In genomic region chr7:30717716-30718046, GRCm38 (mm10) we compare ENCODE assay signal across 9 mouse cellular contexts. TPM values are rescaled to one million over a fixed set of nuclear protein-coding genes. Genes with fewer than 3 reads are reported as not detected.
A peak's percentile ranks its signal among the peaks of the same experiment; 100 is the strongest.
DNase-seq lines count a peak whose midpoint lies in the region; ATAC-seq and TF ChIP-seq lines count a peak whose summit lies in the region.
"Had no signal": no experiment of that assay in that cellular context is flagged by ENCODE, and none has a peak within 500 bp of the region (broad histone marks: within the 10 kb centered on the region; RNA-seq: fewer than 3 reads in every experiment).

No protein-coding gene starts in this region.

- peak overlapping the region; percentile 58 for H3K4me3 ChIP-seq in erythroblast, embryonic 14.5 days (replicated peaks)
- peak overlapping the region; percentile 46; the same call in 1 of the 2 replicates for H3K4me3 ChIP-seq in spleen, adult 2 months (ENCODE audit: extremely low read depth, insufficient read depth, insufficient read length)
- peak overlapping the region; percentile 46 for H3K4me3 ChIP-seq in liver, embryonic 12.5 days
- peak overlapping the region; percentile 19 for H3K4me3 ChIP-seq in stomach, postnatal 0 days (ENCODE audit: low read depth, low read length)

- no peak for ATAC-seq in erythroblast, adult 5-6 weeks (replicated peaks; ENCODE audit: low FRiP score, poor library complexity, severe bottlenecking)
- ATAC-seq in liver, embryonic 12.5 days, result no peak
- no peak; the same call in 1 of the 2 replicates for ATAC-seq in stomach, postnatal 0 days (ENCODE audit: low FRiP score, low TSS enrichment)

- no peaks in the 10 kb centered on the region for H3K9me3 ChIP-seq in erythroblast, embryonic 14.5 days (ENCODE audit: control insufficient read depth, low read length)
- no peaks in the 10 kb centered on the region for H3K9me3 ChIP-seq in liver, embryonic 12.5 days (replicated peaks)
- no peaks in the 10 kb centered on the region for H3K9me3 ChIP-seq in stomach, postnatal 0 days (ENCODE audit: control insufficient read depth, low read length)

- H3K4me1 ChIP-seq in erythroblast, embryonic 14.5 days (ENCODE audit: control insufficient read depth), result peaks cover 20% of the 10 kb centered on the region
- H3K4me1 ChIP-seq in spleen, adult 2 months (ENCODE audit: control insufficient read depth, insufficient read depth, insufficient read length), result peaks cover 12% of the 10 kb centered on the region
- peaks cover 15% of the 10 kb centered on the region for H3K4me1 ChIP-seq in liver, embryonic 12.5 days
- H3K4me1 ChIP-seq in stomach, postnatal 0 days (replicated peaks; ENCODE audit: control insufficient read depth, insufficient read depth), result no peaks in the 10 kb centered on the region

- TF ChIP-seq EP300 in stomach, postnatal 0 days (optimal IDR thresholded peaks at IDR 0.05), result no peak

- H3K9ac ChIP-seq in liver, embryonic 12.5 days, result peak overlapping the region; percentile 25; the same call in 1 of the 2 replicates
- H3K9ac ChIP-seq in stomach, postnatal 0 days (ENCODE audit: low read length), result no peak overlapping the region

- no peak for TF ChIP-seq CTCF in spleen, adult 2 months (IDR thresholded peaks at IDR 0.05; ENCODE audit: extremely low read depth, insufficient read depth, insufficient read length, insufficient replicate concordance)
- peak; percentile 43 for TF ChIP-seq CTCF in stomach, postnatal 0 days (IDR thresholded peaks at IDR 0.05; ENCODE audit: low read depth)

- intact Hi-C loops in left cerebral cortex, postnatal 36 days (cut with DNase I), result no loop called here

- WGBS in spleen, adult 2 months, result 29% methylated on average over 14 of the region's 14 CpGs
- 16% methylated on average over 14 of the region's 14 CpGs for WGBS in liver, embryonic 12.5 days (ENCODE audit: insufficient replicate concordance)
- WGBS in stomach, postnatal 0 days, result 15% methylated on average over 14 of the region's 14 CpGs

- no peak for DNase-seq in spleen, adult 2 months (ENCODE audit: low read depth in 1 of 2, low spot score in 2 of 2)
- DNase-seq in spleen, postnatal 10 days (ENCODE audit: low spot score in 2 of 2), result no peak
- no peak for DNase-seq in stomach, postnatal 0 days (ENCODE audit: low spot score)
- no peak for DNase-seq in layer of hippocampus, adult 9-10 months (ENCODE audit: low spot score)
- DNase-seq in left cerebral cortex, postnatal 36 days (ENCODE audit: low spot score in 2 of 2), result no peak

- peaks cover 35% of the 10 kb centered on the region for H3K27me3 ChIP-seq in erythroblast, embryonic 14.5 days (ENCODE audit: control insufficient read depth)
- peaks cover 2% of the 10 kb centered on the region; the same call in 1 of the 2 replicates for H3K27me3 ChIP-seq in spleen, adult 2 months (ENCODE audit: control insufficient read depth, insufficient read depth, low read length)
- peaks cover 63% of the 10 kb centered on the region for H3K27me3 ChIP-seq in liver, embryonic 12.5 days (replicated peaks)
- no peaks in the 10 kb centered on the region for H3K27me3 ChIP-seq in stomach, postnatal 0 days (ENCODE audit: control insufficient read depth, insufficient read depth, low read length)

- no peak for TF ChIP-seq POLR2A in spleen, adult 2 months (IDR thresholded peaks at IDR 0.05; ENCODE audit: low read depth, low read length)

- H3K36me3 ChIP-seq in erythroblast, embryonic 14.5 days (ENCODE audit: control insufficient read depth), result no peaks in the 10 kb centered on the region
- no peaks in the 10 kb centered on the region for H3K36me3 ChIP-seq in spleen, adult 2 months (ENCODE audit: control insufficient read depth, insufficient read depth, low read length)
- H3K36me3 ChIP-seq in liver, embryonic 12.5 days, result no peaks in the 10 kb centered on the region
- no peaks in the 10 kb centered on the region for H3K36me3 ChIP-seq in stomach, postnatal 0 days (ENCODE audit: control insufficient read depth, insufficient read depth, low read length)

- H3K27ac ChIP-seq in spleen, adult 2 months (ENCODE audit: insufficient read depth, low read length), result no peak overlapping the region
- no peak overlapping the region for H3K27ac ChIP-seq in liver, embryonic 12.5 days
- H3K27ac ChIP-seq in stomach, postnatal 0 days (replicated peaks), result no peak overlapping the region

- peak overlapping the region; percentile 74 for H3K4me2 ChIP-seq in liver, embryonic 12.5 days
- peak overlapping the region; percentile 51 for H3K4me2 ChIP-seq in stomach, postnatal 0 days (replicated peaks; ENCODE audit: low read depth)

RNA-seq across cellular contexts. Expression of gene Atp4a, which starts 5.7 kb away (rescaled TPM):
- polyA plus RNA-seq in erythroblast, embryonic 14.5 days (2012), result not detected in 2 replicates
- not detected in 2 replicates for total RNA-seq in erythroblast, adult 5-6 weeks (2015; ENCODE audit: low replicate concordance)
- total RNA-seq in erythroblast, adult 5-6 weeks (2017; ENCODE audit: low replicate concordance), result 0.14 and 0.68 TPM in 2 replicates
- polyA plus RNA-seq in spleen, adult 2 months (2012; rRNA removed), result 0.90 and 1.0 TPM in 2 replicates
- 1.8 and 1.9 TPM in 2 replicates for polyA plus RNA-seq in liver, embryonic 12.5 days (2016; fragmentation: Nextera tagmentation; extraction: Ambion mirVana)
- 601 and 695 TPM in 2 replicates for polyA plus RNA-seq in stomach, postnatal 0 days (2015; fragmentation: Nextera tagmentation; extraction: Ambion mirVana)
- total RNA-seq in left cerebral cortex, postnatal 36 days (2021), result under 1 TPM; 0.23 to 0.47 TPM

RNA-seq across cellular contexts. Expression of gene Tmem147, which starts 11.7 kb away (rescaled TPM):
- 1.3 and 1.6 TPM in 2 replicates for polyA plus RNA-seq in erythroblast, embryonic 14.5 days (2012)
- 28.4 and 42.4 TPM in 2 replicates for total RNA-seq in erythroblast, adult 5-6 weeks (2015; ENCODE audit: low replicate concordance)
- total RNA-seq in erythroblast, adult 5-6 weeks (2017; ENCODE audit: low replicate concordance), result 9.4 and 12.8 TPM in 2 replicates
- 103 and 107 TPM in 2 replicates for polyA plus RNA-seq in spleen, adult 2 months (2012; rRNA removed)
- polyA plus RNA-seq in liver, embryonic 12.5 days (2016; fragmentation: Nextera tagmentation; extraction: Ambion mirVana), result 125 and 126 TPM in 2 replicates
- polyA plus RNA-seq in stomach, postnatal 0 days (2015; fragmentation: Nextera tagmentation; extraction: Ambion mirVana), result 210 and 221 TPM in 2 replicates
- total RNA-seq in left cerebral cortex, postnatal 36 days (2021), result 100 to 1,000 TPM; 114 to 115 TPM

RNA-seq across cellular contexts. Expression of gene 2200002J24Rik, which starts 19.0 kb away (rescaled TPM):
- polyA plus RNA-seq in erythroblast, embryonic 14.5 days (2012), result not detected in 2 replicates
- not detected in 2 replicates for total RNA-seq in erythroblast, adult 5-6 weeks (2015; ENCODE audit: low replicate concordance)
- total RNA-seq in erythroblast, adult 5-6 weeks (2017; ENCODE audit: low replicate concordance), result not detected in 2 replicates
- polyA plus RNA-seq in spleen, adult 2 months (2012; rRNA removed), result 0.41 and 0.63 TPM in 2 replicates
- 0.65 and 1.0 TPM in 2 replicates for polyA plus RNA-seq in liver, embryonic 12.5 days (2016; fragmentation: Nextera tagmentation; extraction: Ambion mirVana)
- 54.4 and 61.2 TPM in 2 replicates for polyA plus RNA-seq in stomach, postnatal 0 days (2015; fragmentation: Nextera tagmentation; extraction: Ambion mirVana)
- total RNA-seq in left cerebral cortex, postnatal 36 days (2021), result not detected

RNA-seq across cellular contexts. Expression of gene Gapdhs, which starts 25.8 kb away (rescaled TPM):
- polyA plus RNA-seq in erythroblast, embryonic 14.5 days (2012), result not detected in 2 replicates
- not detected in 2 replicates for total RNA-seq in erythroblast, adult 5-6 weeks (2015; ENCODE audit: low replicate concordance)
- not detected in 2 replicates for total RNA-seq in erythroblast, adult 5-6 weeks (2017; ENCODE audit: low replicate concordance)
- polyA plus RNA-seq in spleen, adult 2 months (2012; rRNA removed), result 0.12 TPM in 1 of 2 replicates, not detected in the other
- polyA plus RNA-seq in liver, embryonic 12.5 days (2016; fragmentation: Nextera tagmentation; extraction: Ambion mirVana), result not detected in 2 replicates
- polyA plus RNA-seq in stomach, postnatal 0 days (2015; fragmentation: Nextera tagmentation; extraction: Ambion mirVana), result 0.27 and 0.30 TPM in 2 replicates
- total RNA-seq in left cerebral cortex, postnatal 36 days (2021), result under 1 TPM in 1 of 2 experiments, not detected in 1; 0.35 TPM
- total RNA-seq: adrenal gland, adult 2 months had no signal
- polyA plus RNA-seq: adrenal gland, adult 2 months had no signal

RNA-seq across cellular contexts. Expression of gene Sbsn, which starts 33.6 kb away (rescaled TPM):
- polyA plus RNA-seq in erythroblast, embryonic 14.5 days (2012), result 0.15 TPM in 1 of 2 replicates, not detected in the other
- not detected in 2 replicates for total RNA-seq in erythroblast, adult 5-6 weeks (2015; ENCODE audit: low replicate concordance)
- not detected in 2 replicates for total RNA-seq in erythroblast, adult 5-6 weeks (2017; ENCODE audit: low replicate concordance)
- polyA plus RNA-seq in spleen, adult 2 months (2012; rRNA removed), result 0.47 and 0.97 TPM in 2 replicates
- polyA plus RNA-seq in liver, embryonic 12.5 days (2016; fragmentation: Nextera tagmentation; extraction: Ambion mirVana), result 0.19 and 0.41 TPM in 2 replicates
- polyA plus RNA-seq in stomach, postnatal 0 days (2015; fragmentation: Nextera tagmentation; extraction: Ambion mirVana), result 438 and 453 TPM in 2 replicates
- total RNA-seq in left cerebral cortex, postnatal 36 days (2021), result 1 to 10 TPM; 5.5 to 7.9 TPM

Comparison
In these comparisons a context has a peak if more than half of its experiments do, and no peak if none do; other contexts are left out.
1. RNA of gene Atp4a, which starts 5.7 kb away (polyA plus RNA-seq): 601 to 695 TPM in stomach, postnatal 0 days; 1.8 to 1.9 TPM in liver, embryonic 12.5 days, 0.90 to 1.0 TPM in spleen, adult 2 months and not detected in erythroblast, embryonic 14.5 days; every median in the first group is over 100 times any median in the second.
2. RNA of gene Tmem147, which starts 11.7 kb away (polyA plus RNA-seq): 210 to 221 TPM in stomach, postnatal 0 days, 125 to 126 TPM in liver, embryonic 12.5 days and 103 to 107 TPM in spleen, adult 2 months; 1.3 to 1.6 TPM in erythroblast, embryonic 14.5 days; every median in the first group is over 10 times any median in the second.
3. RNA of gene 2200002J24Rik, which starts 19.0 kb away (polyA plus RNA-seq): 54.4 to 61.2 TPM in stomach, postnatal 0 days; 0.65 to 1.0 TPM in liver, embryonic 12.5 days, 0.41 to 0.63 TPM in spleen, adult 2 months and not detected in erythroblast, embryonic 14.5 days; every median in the first group is over 10 times any median in the second.
4. Peak in every context shown above with its lines, with median percentiles within 50 percentile points of each other: H3K4me3 ChIP-seq.